Comparison of ENCODE assay signal across 15 mouse cellular contexts in genomic region chr4:135722540-135723290, GRCm38 (mm10). TPM values are rescaled to one million over a fixed set of nuclear protein-coding genes. Genes with fewer than 3 reads are reported as not detected.
DNase-seq lines count a peak whose midpoint lies in the region; TF ChIP-seq lines count a peak whose summit lies in the region.
"Had no signal": no experiment of that assay in that cellular context is flagged by ENCODE, and none has a peak within 500 bp of the region (broad histone marks: within the 10 kb centered on the region; RNA-seq: fewer than 3 reads in every experiment).

No protein-coding gene starts in this region.

- H3K36me3 ChIP-seq in heart, adult 2 months (ENCODE audit: control insufficient read depth, insufficient read depth, low read length), result no peaks in the 10 kb centered on the region
- H3K36me3 ChIP-seq in E14TG2a.4 (ENCODE audit: insufficient read depth, low read length), result no peaks in the 10 kb centered on the region
- H3K36me3 ChIP-seq: lung, embryonic 15.5 days; stomach, embryonic 15.5 days had no signal

- no peak overlapping the region for H3K27ac ChIP-seq in heart, adult 2 months
- H3K27ac ChIP-seq: forebrain, embryonic 13.5 days; lung, embryonic 15.5 days; stomach, embryonic 15.5 days had no signal

- H3K9ac ChIP-seq in heart, adult 2 months (ENCODE audit: low read depth, low read length), result no peak overlapping the region
- H3K9ac ChIP-seq: forebrain, embryonic 13.5 days; lung, embryonic 15.5 days; stomach, embryonic 15.5 days had no signal

- no peaks in the 10 kb centered on the region for H3K27me3 ChIP-seq in heart, adult 2 months (ENCODE audit: control insufficient read depth, insufficient read depth, low read length)
- peaks cover 26% of the 10 kb centered on the region for H3K27me3 ChIP-seq in E14TG2a.4 (ENCODE audit: insufficient read depth, low read length)
- H3K27me3 ChIP-seq: forebrain, embryonic 13.5 days; lung, embryonic 15.5 days; stomach, embryonic 15.5 days had no signal

- no peak for DNase-seq in heart, adult 2 months
- no peak for DNase-seq in heart, postnatal 25 days (ENCODE audit: low spot score)
- DNase-seq in lung, adult 2 months, result no peak
- no peak for DNase-seq in lung, postnatal 4 days
- DNase-seq in induced T-regulatory cell, adult 2 months (ENCODE audit: low read depth), result peak; percentile 24
- DNase-seq in layer of hippocampus, adult 18-20 months (ENCODE audit: low spot score in 2 of 2), result no peak
- DNase-seq in spleen, adult 18-20 months, result no peak
- DNase-seq: adrenal gland, adult 8-10 months; heart, postnatal 4 days; right cerebral cortex, postnatal 25 days had no signal

- intact Hi-C loops in heart, adult 2 months (cut with DNase I), result no loop called here
- intact Hi-C loops in heart, postnatal 25 days (cut with DNase I), result no loop called here

- WGBS in heart, adult 2 months, result 59% methylated on average over 17 of the region's 17 CpGs
- 56% methylated on average over 17 of the region's 17 CpGs for WGBS in lung, adult 2 months

- H3K79me2 ChIP-seq in heart, adult 2 months (replicated peaks; ENCODE audit: control insufficient read depth, insufficient read depth, low read length), result no peaks in the 10 kb centered on the region

- H3K4me1 ChIP-seq in heart, adult 2 months (ENCODE audit: control insufficient read depth, insufficient read depth, low read length), result no peaks in the 10 kb centered on the region
- H3K4me1 ChIP-seq in lung, adult 2 months (ENCODE audit: control insufficient read depth, insufficient read depth, low read length), result no peaks in the 10 kb centered on the region
- peaks cover 15% of the 10 kb centered on the region for H3K4me1 ChIP-seq in E14TG2a.4 (replicated peaks; ENCODE audit: low read depth, low read length)
- H3K4me1 ChIP-seq: forebrain, embryonic 13.5 days had no signal

- no peak for TF ChIP-seq EP300 in heart, adult 2 months (IDR thresholded peaks at IDR 0.05; ENCODE audit: insufficient read depth, low read depth, low read length)

- peak; percentile 48 for TF ChIP-seq CTCF in heart, adult 2 months (IDR thresholded peaks at IDR 0.05)
- peak; percentile 20; the same call in 1 of the 2 replicates for TF ChIP-seq CTCF in lung, adult 2 months (IDR thresholded peaks at IDR 0.05; ENCODE audit: insufficient read depth, low read length)
- TF ChIP-seq CTCF in E14TG2a.4 (conservative IDR thresholded peaks at IDR 0.05; ENCODE audit: low read length), result peak; percentile 47

- H3K9me3 ChIP-seq in E14TG2a.4 (ENCODE audit: low read length), result peaks cover 7% of the 10 kb centered on the region
- H3K9me3 ChIP-seq: lung, embryonic 15.5 days; stomach, embryonic 15.5 days had no signal

- no peak overlapping the region for H3K4me3 ChIP-seq in heart, adult 2 months
- no peak overlapping the region for H3K4me3 ChIP-seq in lung, adult 2 months (replicated peaks; ENCODE audit: extremely low read depth, low read depth, low read length)
- H3K4me3 ChIP-seq in E14TG2a.4 (replicated peaks; ENCODE audit: low read length), result no peak overlapping the region
- H3K4me3 ChIP-seq: forebrain, embryonic 13.5 days; lung, embryonic 15.5 days; stomach, embryonic 15.5 days had no signal

- no peak for TF ChIP-seq POLR2A in heart, adult 2 months (IDR thresholded peaks at IDR 0.05; ENCODE audit: insufficient read depth, low read depth, low read length)
- TF ChIP-seq POLR2A in lung, adult 2 months (IDR thresholded peaks at IDR 0.05; ENCODE audit: borderline replicate concordance, extremely low read depth, low read depth, low read length), result no peak

RNA-seq across cellular contexts. Expression of gene Il22ra1, which starts 5.3 kb away (rescaled TPM):
- under 1 TPM; 0.30 to 0.42 TPM for total RNA-seq in heart, adult 2 months (2021)
- 0.15 and 0.23 TPM in 2 replicates for polyA plus RNA-seq in heart, adult 2 months (2012; rRNA removed)
- under 1 TPM; 0.13 to 0.28 TPM for total RNA-seq in heart, postnatal 25 days (2021)
- 2.0 and 3.0 TPM in 2 replicates for polyA plus RNA-seq in lung, adult 2 months (2012; rRNA removed)
- total RNA-seq in layer of hippocampus, adult 18-20 months (2021), result not detected
- total RNA-seq: neutrophil, adult 5-6 weeks had no signal
- polyA plus RNA-seq: forebrain, embryonic 13.5 days had no signal

RNA-seq across cellular contexts. Expression of gene Ifnlr1, which starts 36.6 kb away (rescaled TPM):
- 1 to 10 TPM; 1.8 to 3.2 TPM for total RNA-seq in heart, adult 2 months (2021)
- 2.0 and 2.8 TPM in 2 replicates for polyA plus RNA-seq in heart, adult 2 months (2012; rRNA removed)
- 1 to 10 TPM; 2.8 TPM for total RNA-seq in heart, postnatal 25 days (2021)
- polyA plus RNA-seq in lung, adult 2 months (2012; rRNA removed), result 6.7 and 8.8 TPM in 2 replicates
- under 1 TPM; 0.18 to 0.22 TPM for total RNA-seq in layer of hippocampus, adult 18-20 months (2021)

RNA-seq across cellular contexts. Expression of gene Myom3, which starts 36.8 kb away (rescaled TPM):
- 1 to 10 TPM in 1 of 2 experiments, under 1 TPM in 1; 0.61 to 1.5 TPM for total RNA-seq in heart, adult 2 months (2021)
- polyA plus RNA-seq in heart, adult 2 months (2012; rRNA removed), result 1.4 and 1.6 TPM in 2 replicates
- under 1 TPM; 0.64 to 0.88 TPM for total RNA-seq in heart, postnatal 25 days (2021)
- 0.44 and 3.1 TPM in 2 replicates for polyA plus RNA-seq in lung, adult 2 months (2012; rRNA removed)
- under 1 TPM; 0.27 to 0.38 TPM for total RNA-seq in layer of hippocampus, adult 18-20 months (2021)
